Mouse (Mus musculus): Measurements from ENCODE around the gene Top1. TPM values are rescaled to one million over a fixed set of nuclear protein-coding genes. Genes with fewer than 3 reads are reported as not detected.
A peak's percentile ranks its signal among the peaks of the same experiment; 100 is the strongest.
"Not testable (repeated sequence)": the region's sequence is repeated elsewhere in the genome, so short reads cannot be mapped to it uniquely, and the experiment has no call there.

Top1 gene
- polyA plus RNA-seq, 1 experiment from 2014 or later = 69.5 TPM

- peak overlapping the region; percentile 99 for H3K4me3 ChIP-seq
- no peaks in the 10 kb centered on the region for H3K9me3 ChIP-seq
- peaks cover 26% of the 10 kb centered on the region for H3K4me1 ChIP-seq
- DNase-seq (ENCODE audit: low spot score) = no peak
- H3K36me3 ChIP-seq = no peaks in the 10 kb centered on the region
- under 1% methylated on average over 17 of the region's 17 CpGs for WGBS
- peak overlapping the region; percentile 100 for H3K27ac ChIP-seq
- no peaks in the 10 kb centered on the region for H3K27me3 ChIP-seq (ENCODE audit: insufficient read depth, poor library complexity, severe bottlenecking)
Observed at GRCm38 (mm10) chr2:160646845-160647178, 1.1 kb downstream of the Top1 start.

DNA sequence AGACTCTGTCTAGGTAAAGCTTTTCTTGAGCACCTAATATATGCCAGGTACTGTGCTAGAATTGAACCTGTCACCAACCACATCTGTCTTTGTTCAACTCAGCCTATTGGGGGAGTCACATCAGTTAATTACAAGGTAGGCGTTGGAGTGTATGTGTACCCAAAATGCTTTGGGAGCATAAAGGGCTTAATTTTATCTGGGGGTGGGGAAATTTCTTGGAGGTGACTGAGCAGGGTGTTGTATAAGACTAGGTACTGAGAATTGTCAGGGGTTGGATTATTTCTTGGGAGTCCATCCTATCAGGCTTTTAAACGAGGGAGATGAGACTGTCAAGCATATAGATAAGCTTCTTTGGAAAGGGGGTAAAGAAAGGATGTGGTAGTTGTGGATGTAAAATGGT, 2.4 kb downstream of the Top1 start:
- no peak for DNase-seq (ENCODE audit: low spot score)
- WGBS = 32% methylated on average over 2 of the region's 2 CpGs
- no peaks in the 10 kb centered on the region for H3K9me3 ChIP-seq
- H3K36me3 ChIP-seq = peaks cover 11% of the 10 kb centered on the region
- peak overlapping the region; percentile 99 for H3K4me3 ChIP-seq
- peaks cover 33% of the 10 kb centered on the region for H3K4me1 ChIP-seq
- H3K27ac ChIP-seq = no peak overlapping the region
- no peaks in the 10 kb centered on the region for H3K27me3 ChIP-seq (ENCODE audit: insufficient read depth, poor library complexity, severe bottlenecking)

DNA sequence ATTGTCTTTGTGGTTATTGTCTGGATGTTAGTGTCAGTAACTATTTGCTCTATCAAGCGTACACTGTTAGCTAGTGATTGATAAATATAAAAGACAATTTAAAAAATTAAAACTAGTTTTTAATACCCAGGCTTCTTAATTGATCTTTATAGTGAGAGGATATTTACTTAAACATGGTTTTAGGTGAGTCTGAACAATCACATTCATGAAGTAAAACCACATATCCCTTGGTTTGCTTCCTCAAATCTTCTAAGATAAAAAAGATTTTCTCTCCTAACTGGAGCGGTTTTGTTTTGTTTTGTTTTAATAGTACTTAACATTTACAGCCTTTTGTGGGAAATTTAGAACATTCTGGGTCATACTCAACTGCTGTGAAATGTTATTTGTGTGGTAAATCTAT, 3.4 kb downstream of the Top1 start:
- H3K4me3 ChIP-seq = peak overlapping the region; percentile 99; the same call in 1 of the 2 replicates
- peaks cover 33% of the 10 kb centered on the region for H3K4me1 ChIP-seq
- H3K27ac ChIP-seq = no peak overlapping the region
- WGBS = 80% methylated on average over 2 of the region's 2 CpGs
- H3K36me3 ChIP-seq = peaks cover 17% of the 10 kb centered on the region
- no peak for DNase-seq (ENCODE audit: low spot score)
- no peaks in the 10 kb centered on the region for H3K27me3 ChIP-seq (ENCODE audit: insufficient read depth, poor library complexity, severe bottlenecking)
- no peaks in the 10 kb centered on the region for H3K9me3 ChIP-seq

DNA sequence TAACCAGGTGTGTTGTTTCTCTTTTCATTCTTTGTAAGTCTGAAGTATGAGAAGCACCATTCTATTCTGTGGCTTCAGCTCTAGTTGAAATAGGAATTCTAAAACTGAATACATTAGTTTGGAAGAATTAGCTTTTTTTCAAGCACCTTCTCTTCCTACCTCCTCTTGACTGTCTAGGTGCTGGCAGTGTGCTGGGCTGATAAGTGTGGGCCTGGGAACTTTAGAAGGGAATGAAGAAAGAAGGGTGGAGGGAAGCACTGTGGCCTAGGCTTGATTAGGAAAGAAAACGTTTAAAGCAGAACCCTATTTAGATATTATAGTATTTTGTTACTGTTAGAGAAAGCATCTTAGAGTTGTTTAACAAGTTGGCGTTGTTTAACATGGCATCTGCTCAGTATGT, 5.5 kb downstream of the Top1 start:
- no peaks in the 10 kb centered on the region for H3K27me3 ChIP-seq (ENCODE audit: insufficient read depth, poor library complexity, severe bottlenecking)
- no peak overlapping the region for H3K4me3 ChIP-seq
- H3K36me3 ChIP-seq = peaks cover 32% of the 10 kb centered on the region
- peaks cover 31% of the 10 kb centered on the region for H3K4me1 ChIP-seq
- DNase-seq (ENCODE audit: low spot score) = no peak
- WGBS = 58% methylated on average over 2 of the region's 2 CpGs
- no peak overlapping the region for H3K27ac ChIP-seq
- no peaks in the 10 kb centered on the region for H3K9me3 ChIP-seq

DNA sequence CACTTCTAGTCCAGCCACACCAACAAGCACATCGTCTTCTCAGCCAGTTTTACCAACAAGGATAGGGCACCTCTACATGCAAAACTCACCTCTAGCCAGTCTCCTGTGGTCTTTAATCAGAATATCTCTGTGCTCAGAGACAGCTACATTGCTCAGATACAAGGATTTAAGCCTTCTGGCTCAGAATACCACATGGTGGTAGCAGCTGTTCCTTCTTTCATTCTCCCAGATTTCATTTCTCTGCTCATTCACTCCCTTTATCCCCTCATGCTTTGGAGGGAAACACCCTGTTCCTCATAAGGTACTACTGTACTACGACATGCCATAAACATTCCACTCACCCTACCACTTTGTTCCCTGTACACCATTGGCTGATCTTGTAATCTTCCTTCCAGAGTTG, 7.5 kb downstream of the Top1 start:
- H3K27me3 ChIP-seq (ENCODE audit: insufficient read depth, poor library complexity, severe bottlenecking) = no peaks in the 10 kb centered on the region
- no peak for DNase-seq (ENCODE audit: low spot score)
- H3K4me3 ChIP-seq = no peak overlapping the region
- H3K36me3 ChIP-seq = peaks cover 40% of the 10 kb centered on the region
- H3K4me1 ChIP-seq = peaks cover 24% of the 10 kb centered on the region
- H3K27ac ChIP-seq = no peak overlapping the region
- 85% methylated on average over 2 of the region's 2 CpGs for WGBS
- no peaks in the 10 kb centered on the region for H3K9me3 ChIP-seq

GRCm38 (mm10) chr2:160655561-160655960, 9.9 kb downstream of the Top1 start:
- DNase-seq (ENCODE audit: low spot score) = no peak
- H3K36me3 ChIP-seq = peaks cover 49% of the 10 kb centered on the region
- peaks cover 11% of the 10 kb centered on the region; the same call in 1 of the 2 replicates for H3K4me1 ChIP-seq
- H3K27ac ChIP-seq = no peak overlapping the region
- no peak overlapping the region for H3K4me3 ChIP-seq
- 97% methylated on average over 1 of the region's 1 CpGs for WGBS
- H3K9me3 ChIP-seq = no peaks in the 10 kb centered on the region
- H3K27me3 ChIP-seq (ENCODE audit: insufficient read depth, poor library complexity, severe bottlenecking) = no peaks in the 10 kb centered on the region

- no peak overlapping the region for H3K4me3 ChIP-seq
- H3K36me3 ChIP-seq = peaks cover 52% of the 10 kb centered on the region
- DNase-seq (ENCODE audit: low spot score) = no peak
- no peaks in the 10 kb centered on the region for H3K27me3 ChIP-seq (ENCODE audit: insufficient read depth, poor library complexity, severe bottlenecking)
- peaks cover 9% of the 10 kb centered on the region; the same call in 1 of the 2 replicates for H3K4me1 ChIP-seq
- no peak overlapping the region for H3K27ac ChIP-seq
- 89% methylated on average over 1 of the region's 1 CpGs for WGBS
- H3K9me3 ChIP-seq = no peaks in the 10 kb centered on the region
Observed at GRCm38 (mm10) chr2:160656234-160656633, 10.5 kb downstream of the Top1 start.

DNA sequence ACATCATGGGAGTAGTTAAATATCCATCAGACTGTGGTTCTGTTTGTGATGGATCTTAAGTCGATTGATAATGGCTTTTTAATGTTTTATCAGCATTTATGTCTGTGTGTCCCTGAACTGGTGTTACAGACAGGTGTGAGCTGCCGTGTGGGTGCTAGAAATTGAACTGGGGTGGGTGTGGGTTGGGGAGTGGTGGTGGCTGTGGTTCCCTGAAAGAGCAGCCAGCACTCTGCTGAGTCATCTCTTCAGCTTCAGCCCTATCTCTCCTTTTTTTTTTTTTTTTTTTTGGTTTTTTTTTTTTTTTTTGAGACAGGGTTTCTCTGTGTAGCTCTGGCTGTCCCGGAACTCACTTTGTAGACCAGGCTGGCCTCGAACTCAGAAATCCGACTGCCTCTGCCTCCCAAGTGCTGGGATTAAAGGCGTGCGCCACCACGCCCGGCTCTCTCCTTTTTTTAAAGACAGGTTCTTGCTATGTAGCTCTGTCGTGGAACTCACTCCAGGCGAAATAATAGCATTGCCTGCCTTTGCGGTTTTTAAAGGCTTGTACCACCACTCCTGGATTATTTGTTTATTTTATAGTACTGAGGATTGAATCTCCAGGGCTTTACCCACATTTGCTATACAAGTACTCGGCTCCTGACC, 12.2 kb downstream of the Top1 start:
- H3K4me1 ChIP-seq = peaks cover 2% of the 10 kb centered on the region; the same call in 1 of the 2 replicates
- H3K27me3 ChIP-seq (ENCODE audit: insufficient read depth, poor library complexity, severe bottlenecking) = no peaks in the 10 kb centered on the region

GRCm38 (mm10) chr2:160658811-160659210, 13.1 kb downstream of the Top1 start:
- Histone ChIP-seq H3K27ac (no peak overlapping the region), H3K9me3 (no peaks in the 10 kb centered on the region), H3K4me3 (no peak overlapping the region), H3K4me1 (no peaks in the 10 kb centered on the region; the same call in 1 of the 2 replicates), H3K36me3 (peaks cover 47% of the 10 kb centered on the region), H3K27me3 (ENCODE audit: insufficient read depth, poor library complexity, severe bottlenecking) (no peaks in the 10 kb centered on the region)
- no peak for DNase-seq (ENCODE audit: low spot score)

More for the DNA sequence above, 12.2 kb downstream of the Top1 start:
- Histone ChIP-seq H3K36me3 (peaks cover 53% of the 10 kb centered on the region), H3K27ac (no peak overlapping the region), H3K4me3 (no peak overlapping the region), H3K9me3 (no peaks in the 10 kb centered on the region)
- WGBS = 89% methylated on average over 13 of the region's 13 CpGs
- DNase-seq (ENCODE audit: low spot score) = no peak

- DNase-seq (ENCODE audit: low spot score) = no peak
- peaks cover 19% of the 10 kb centered on the region for H3K36me3 ChIP-seq
Observed at GRCm38 (mm10) chr2:160664421-160664820, 18.7 kb downstream of the Top1 start.

GRCm38 (mm10) chr2:160664986-160665385, 19.3 kb downstream of the Top1 start:
- WGBS = 79% methylated on average over 2 of the region's 2 CpGs
- peaks cover 16% of the 10 kb centered on the region for H3K36me3 ChIP-seq
- not testable (repeated sequence) for H3K9me3 ChIP-seq; H3K27me3 ChIP-seq (ENCODE audit: insufficient read depth, poor library complexity, severe bottlenecking); H3K27ac ChIP-seq; DNase-seq (ENCODE audit: low spot score); H3K4me1 ChIP-seq; H3K4me3 ChIP-seq

More at GRCm38 (mm10) chr2:160664421-160664820, 18.7 kb downstream of the Top1 start:
- Histone ChIP-seq H3K4me3 (no peak overlapping the region), H3K9me3 (no peaks in the 10 kb centered on the region), H3K4me1 (no peaks in the 10 kb centered on the region), H3K27me3 (ENCODE audit: insufficient read depth, poor library complexity, severe bottlenecking) (no peaks in the 10 kb centered on the region), H3K27ac (no peak overlapping the region)

DNA sequence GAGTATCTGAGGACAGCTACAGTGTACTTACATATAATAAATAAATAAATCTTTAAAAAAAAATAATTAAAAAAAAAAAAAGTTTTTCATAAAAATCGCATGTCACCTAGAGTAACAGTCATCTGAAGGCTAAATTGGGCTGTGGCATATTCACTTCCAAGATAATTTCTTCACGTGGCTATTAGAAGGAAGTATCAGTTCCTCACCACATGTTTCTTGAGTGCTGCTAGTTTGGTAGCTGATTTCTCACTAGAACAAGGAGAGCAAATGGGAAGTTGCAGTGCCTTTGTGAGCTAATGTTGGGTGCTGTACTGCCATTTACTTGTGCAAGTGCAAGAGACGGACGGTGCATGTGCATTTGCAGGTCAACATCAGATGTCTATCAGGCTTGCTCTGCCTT, 21.6 kb downstream of the Top1 start:
- Histone ChIP-seq H3K27me3 (ENCODE audit: insufficient read depth, poor library complexity, severe bottlenecking) (no peaks in the 10 kb centered on the region), H3K27ac (no peak overlapping the region), H3K4me1 (no peaks in the 10 kb centered on the region), H3K4me3 (no peak overlapping the region), H3K9me3 (no peaks in the 10 kb centered on the region), H3K36me3 (peaks cover 19% of the 10 kb centered on the region)
- 91% methylated on average over 4 of the region's 4 CpGs for WGBS
- DNase-seq (ENCODE audit: low spot score) = no peak

DNA sequence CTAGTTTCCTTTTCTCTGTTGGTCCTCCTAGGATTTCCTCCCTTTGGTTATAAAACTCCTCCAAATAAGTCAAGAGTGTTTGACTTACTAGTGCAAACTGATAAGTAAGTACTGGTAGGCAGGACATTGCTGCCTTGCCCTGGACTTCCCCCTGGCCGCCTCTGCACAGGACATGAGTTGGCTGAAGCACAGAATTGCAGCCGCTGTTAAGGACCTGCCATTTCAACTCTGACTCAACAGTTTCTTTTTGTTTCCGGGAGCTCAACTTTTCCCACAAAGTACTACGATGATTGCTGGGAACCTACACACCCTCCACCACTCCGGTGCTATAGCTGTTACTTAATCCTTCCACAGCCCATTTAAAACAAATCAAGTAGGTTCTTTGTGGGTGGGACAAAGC, 54.6 kb downstream of the Top1 start:
- no peak for DNase-seq (ENCODE audit: low spot score)
- Histone ChIP-seq H3K9me3 (no peaks in the 10 kb centered on the region), H3K36me3 (peaks cover 72% of the 10 kb centered on the region), H3K27ac (no peak overlapping the region), H3K4me1 (no peaks in the 10 kb centered on the region), H3K27me3 (ENCODE audit: insufficient read depth, poor library complexity, severe bottlenecking) (no peaks in the 10 kb centered on the region), H3K4me3 (no peak overlapping the region)
- 63% methylated on average over 5 of the region's 5 CpGs for WGBS

- Histone ChIP-seq H3K4me3 (no peak overlapping the region), H3K27me3 (ENCODE audit: insufficient read depth, poor library complexity, severe bottlenecking) (no peaks in the 10 kb centered on the region), H3K4me1 (no peaks in the 10 kb centered on the region), H3K36me3 (peaks cover 79% of the 10 kb centered on the region), H3K9me3 (no peaks in the 10 kb centered on the region), H3K27ac (no peak overlapping the region)
- WGBS = 64% methylated on average over 3 of the region's 3 CpGs
- no peak for DNase-seq (ENCODE audit: low spot score)
Observed at GRCm38 (mm10) chr2:160701603-160702002, 55.9 kb downstream of the Top1 start.

Measured in heart, embryonic 10.5 days (tissue).